Mouse (Mus musculus) cerebellum, postnatal 10 days (tissue): ENCODE data around the gene Erg.

ENCODE experiments used
- DNase-seq, 2 experiments: peaks; one replicate each; pipeline ENCODE4 v3.0.0; 2021; ENCODE audit warnings: mixed read lengths in 2 of 2

Erg gene

DNA sequence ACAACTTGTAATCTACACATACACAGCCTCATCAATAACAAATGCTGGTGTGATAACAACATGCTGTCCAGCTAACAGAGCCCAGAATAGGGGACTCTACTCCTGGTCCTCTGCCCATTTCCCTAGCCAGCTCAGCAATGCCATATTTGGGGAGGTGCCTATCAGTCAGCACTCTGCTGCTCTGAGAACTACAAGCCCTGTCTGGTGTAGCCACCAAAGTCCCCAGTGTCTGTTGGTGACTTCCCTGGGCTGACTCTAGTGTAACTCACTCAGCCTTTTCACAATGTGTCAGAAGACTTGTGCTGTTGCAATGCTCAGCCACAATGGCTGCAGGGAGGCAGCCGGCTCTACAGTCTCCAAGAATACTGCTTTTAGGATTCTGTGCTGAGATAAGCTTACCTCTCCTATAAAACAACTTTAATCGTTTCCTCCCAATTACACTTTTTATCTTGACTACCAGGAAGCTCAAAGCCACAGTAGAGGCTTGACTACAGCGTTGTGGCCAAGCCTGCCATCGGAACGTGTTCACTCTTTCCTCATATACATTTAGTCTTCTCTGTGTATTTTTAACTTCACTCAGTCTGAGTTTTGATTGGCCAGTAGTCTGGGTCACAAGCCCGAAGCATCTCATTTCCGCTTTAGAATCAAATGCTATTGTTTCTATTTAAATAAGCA, 201.0 kb downstream of the Erg start:
- DNase-seq = no peak

DNA sequence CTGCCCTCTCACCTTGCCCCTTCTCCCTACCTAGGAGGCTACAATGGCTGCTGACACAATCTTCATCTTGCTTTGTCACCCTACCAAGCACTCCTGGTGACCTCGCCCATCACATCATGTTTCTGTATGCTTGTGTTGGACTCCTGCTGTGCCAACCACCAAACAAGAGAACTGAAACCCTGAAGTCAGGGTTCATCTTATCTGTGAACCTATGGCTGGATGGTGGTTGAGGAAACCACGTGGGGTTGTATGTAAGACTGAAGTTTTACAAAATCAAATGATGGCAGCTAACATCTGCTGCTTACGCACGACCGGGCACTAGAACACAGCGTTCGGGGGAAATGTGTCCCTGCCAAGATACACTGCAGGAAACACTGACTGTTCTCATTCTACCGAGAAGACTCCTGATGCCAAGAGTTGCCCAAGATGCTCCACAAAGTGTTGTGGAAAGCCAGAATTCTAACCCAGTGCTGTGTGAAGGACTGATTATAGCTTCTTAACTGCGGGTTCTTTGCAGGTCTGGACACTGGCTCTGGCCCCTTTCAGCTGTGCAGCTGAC, 201.7 kb downstream of the Erg start:
- no peak for DNase-seq

DNA sequence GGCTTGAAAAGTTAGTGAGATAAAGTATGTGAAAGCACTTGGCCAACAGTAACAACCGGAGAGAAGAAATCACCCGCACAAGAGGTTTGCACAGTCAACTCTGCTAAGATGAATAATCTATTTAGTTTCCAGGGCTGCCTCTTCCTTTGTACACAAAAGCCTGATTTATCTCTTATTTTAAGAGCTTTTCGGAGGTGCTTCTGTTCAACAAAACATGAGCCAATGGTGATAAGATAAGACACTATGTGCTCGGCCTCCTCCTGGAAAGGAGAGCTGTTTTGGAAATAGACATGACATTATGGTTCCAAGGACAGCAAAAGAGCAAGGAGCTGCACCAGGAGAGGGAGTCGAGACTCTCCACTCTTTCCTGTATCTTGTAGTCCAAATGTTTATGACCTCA, 204.1 kb downstream of the Erg start:
- no peak for DNase-seq

DNA sequence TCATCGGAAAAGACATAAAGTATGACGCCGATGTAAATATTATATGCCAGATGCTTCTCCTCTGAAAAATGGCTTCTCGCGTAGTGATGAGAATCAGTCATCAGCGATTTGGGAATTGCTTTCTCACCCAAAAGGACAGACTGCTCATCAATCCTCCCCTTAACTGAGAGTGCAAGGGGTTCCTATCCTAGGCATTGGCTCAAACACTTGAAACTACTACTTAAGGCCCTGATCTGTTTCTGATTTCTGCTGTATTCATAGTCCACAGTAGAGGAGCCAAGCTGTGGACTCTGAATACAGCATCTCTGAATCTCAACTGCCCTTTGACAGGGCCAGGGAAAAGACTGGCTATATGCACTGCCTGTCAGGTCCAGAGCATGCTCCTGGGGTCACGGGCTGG, 209.6 kb downstream of the Erg start:
- DNase-seq = no peak

DNA sequence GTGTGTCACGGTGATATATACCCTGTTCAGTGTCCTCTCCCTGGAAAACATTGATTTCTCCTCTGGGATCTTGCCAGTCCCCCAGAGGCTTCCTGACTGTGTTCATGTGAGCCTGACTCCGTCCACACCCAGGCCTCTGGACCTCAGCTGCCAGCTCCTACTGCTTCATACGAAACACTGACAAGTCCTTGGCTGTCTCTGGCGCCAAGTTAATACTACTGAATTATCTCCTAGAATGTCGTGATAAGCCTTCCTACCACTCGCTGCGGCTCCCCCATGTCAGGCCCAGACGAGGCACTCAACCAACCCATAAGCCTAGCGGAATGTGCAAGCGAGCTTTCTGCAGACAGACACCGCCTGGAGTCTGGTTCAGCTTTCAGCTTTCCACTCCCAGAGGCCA, 210.0 kb downstream of the Erg start:
- no peak for DNase-seq

DNA sequence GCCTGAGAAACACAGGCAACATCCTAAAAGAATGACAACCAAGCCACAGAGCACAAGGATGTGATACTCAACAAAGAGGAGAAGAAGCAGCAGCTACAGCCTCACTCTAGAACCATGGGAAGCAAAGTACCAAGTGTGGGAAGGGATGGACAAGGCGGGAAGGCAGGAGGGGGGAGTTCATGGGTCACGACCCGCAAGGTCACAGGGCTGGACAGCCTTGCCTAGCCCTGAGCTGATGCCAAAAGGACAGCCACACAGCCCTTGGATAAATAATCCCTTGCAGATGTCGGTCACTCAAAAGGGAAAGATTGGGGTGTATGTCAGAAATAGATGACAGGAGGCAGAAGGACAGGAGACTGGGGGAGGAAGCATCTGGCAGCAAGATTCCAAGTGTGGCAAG, 211.7 kb downstream of the Erg start:
- DNase-seq = no peak

DNA sequence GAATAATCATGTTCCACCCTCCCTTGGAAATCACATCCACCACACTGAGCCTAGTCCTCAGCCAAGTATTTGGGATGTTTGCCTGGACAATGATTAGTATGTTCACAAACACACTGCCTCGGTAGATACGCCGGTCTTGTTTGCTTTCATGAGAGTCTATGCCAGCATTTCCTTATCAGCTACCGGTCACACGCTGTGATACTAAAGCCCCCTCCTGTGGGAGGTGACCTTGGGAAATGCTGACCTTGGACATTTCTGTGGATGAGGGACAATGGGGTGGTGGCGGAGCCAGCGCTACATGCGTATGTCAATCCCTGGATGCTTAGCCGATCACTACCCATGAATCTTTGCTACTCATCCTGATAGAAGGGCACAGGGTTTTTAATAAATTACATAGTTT, 213.4 kb downstream of the Erg start:
- DNase-seq = no peak

DNA sequence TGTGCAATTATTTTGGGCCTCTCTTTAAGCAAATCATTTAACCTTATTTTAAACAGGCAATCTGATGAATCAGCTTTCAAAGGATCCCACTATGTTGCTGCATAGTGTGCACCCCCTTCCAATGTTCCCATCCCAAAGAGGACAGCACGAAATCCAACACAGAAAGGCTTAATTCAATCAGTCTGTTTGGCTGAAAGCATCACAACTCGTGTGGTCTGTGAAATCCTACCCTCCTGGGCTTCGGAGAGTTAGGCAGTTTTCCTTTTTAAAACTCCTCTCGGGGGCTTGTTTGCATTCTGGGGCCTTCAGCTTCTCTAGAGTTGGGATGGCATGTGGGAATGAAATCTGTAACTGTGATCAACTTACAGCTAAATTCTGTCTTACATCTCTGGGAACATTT, 214.7 kb downstream of the Erg start:
- no peak for DNase-seq

DNA sequence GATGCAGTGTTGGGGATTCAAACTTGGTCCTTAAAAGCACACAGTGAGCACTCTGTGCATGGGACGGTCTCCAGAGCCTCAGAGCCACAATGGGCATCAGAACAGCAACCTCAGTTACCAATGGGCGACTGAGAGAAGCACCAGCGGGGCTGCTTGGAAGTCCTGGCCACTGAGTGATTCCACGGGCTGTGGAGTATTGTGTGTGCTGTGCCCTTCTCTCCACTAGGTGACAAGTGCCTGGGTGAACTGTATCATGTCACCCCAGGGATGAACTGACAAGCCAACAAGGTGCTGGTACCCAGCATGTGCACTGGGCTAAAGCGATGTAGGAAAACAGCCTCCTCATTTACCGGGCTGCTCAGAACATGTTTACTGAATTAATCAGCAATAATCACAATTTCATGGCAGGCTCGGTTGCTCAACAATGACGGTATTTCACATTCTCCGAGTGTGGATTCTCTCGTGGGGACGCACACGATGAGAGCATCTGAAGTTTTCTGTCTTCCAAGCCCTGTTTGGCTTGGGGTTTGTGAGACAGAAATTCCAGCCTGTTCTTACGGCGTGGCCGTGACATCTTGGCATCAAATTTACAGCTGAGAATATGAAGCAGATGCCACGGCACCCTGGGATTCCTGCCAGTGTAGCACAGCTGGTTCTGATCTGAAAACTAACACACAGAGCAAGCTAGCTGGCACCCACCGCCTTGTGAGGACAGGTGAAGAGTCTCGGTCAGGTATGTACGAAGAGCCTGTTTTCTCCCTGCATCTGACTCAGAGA, 219.2 kb downstream of the Erg start:
- no peak for DNase-seq

DNA sequence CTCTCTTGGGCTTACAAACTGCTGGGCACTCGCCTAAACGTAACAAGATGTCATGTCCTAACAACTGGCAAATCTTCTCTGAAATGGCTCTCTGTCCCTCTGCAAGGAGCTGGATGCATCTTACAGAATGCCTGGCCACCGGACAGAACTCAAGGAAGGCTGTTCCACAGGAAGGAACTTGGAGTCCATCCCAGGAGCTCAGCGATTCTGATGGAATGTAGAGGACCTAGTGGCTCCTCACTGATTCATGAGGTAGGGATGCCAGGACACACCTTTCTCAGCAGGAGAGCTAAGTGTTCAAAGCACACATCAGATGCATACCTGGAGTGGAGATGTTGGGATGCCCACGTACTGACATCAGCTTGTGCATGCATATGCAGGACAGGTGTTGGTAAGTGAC, 221.2 kb downstream of the Erg start:
- DNase-seq = peak in 1 of 2 experiments; percentile 36

DNA sequence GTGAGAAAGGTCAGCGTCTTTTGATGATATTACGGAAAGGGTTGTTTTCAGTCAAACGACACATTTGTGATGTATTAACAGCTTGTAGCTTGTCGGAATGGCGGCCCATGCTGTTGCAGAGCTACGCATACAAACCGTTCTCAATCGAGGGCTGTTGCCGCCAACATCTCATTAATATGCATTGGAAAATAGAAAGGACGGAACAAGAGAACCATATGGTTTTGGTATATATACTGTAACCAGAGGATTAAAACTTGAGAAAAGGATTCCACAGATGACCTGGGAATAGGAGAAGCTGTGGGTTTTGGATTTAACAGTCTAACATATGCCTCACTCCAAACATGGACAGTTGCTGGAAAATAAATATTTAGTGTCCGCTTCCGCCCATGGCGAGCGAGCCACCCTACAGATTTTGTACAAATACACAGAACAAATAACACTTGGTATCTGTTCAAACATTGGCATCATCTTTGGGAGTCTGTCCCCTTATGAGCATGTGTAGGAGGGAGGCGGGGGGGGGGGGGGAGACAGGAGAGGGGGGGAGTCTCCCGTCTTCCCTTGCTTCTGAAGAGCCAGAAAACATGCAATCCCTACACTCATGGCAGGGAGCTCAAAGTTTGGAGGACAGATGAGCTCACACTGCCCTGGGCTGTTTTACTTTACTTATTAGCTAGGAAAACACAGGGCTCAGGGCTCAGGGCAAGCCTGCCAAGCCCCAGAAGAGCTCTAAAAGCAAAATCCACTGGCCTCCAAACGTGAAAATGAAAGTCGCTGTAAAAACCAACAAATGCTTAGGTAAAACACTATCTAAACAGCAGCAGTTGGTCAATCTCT, 222.5 kb downstream of the Erg start:
- no peak for DNase-seq

DNA sequence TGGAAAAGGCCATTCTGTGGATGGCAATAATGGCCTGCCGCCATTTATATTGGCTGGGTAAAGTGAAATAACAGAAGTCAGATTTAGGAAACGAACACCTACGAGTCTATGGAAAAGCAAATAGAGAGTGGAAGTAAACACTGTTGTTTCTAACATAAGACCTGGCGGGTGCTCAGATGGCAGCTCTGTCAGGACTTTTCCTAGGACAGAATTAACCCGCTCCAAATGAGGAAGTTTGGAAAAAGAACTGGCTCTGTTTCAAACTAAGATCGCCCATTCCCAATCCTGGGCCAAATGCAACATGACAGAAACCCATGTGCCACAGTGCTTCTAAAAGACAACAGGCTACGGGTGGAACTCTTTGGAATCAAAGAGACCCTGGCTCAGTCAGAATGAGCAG, 224.4 kb downstream of the Erg start:
- no peak for DNase-seq

DNA sequence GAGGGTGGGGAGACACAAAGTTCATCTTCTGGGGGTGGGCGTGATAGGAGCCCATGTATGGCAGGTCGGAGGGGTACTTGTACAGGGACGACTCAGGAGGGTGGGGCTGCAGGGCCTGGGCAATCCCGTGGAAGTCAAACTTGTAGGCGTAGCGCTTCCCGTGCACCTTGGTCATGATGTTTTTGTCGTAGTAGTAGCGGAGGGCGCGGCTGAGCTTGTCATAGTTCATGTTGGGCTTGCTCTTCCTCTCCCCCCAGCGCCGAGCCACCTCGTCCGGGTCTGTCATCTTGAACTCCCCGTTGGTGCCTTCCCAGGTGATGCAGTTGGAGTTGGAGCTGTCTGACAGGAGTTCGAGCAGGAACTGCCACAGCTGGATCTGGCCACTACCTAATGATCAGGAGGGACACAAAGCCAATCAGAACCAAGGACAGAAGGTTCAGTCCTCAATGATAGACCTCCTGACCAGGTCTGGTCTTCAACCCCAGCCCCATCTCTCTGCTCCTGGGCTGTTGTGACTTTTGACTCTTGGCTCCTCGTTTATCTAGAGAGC, 225.4 kb downstream of the Erg start:
- DNase-seq = no peak

DNA sequence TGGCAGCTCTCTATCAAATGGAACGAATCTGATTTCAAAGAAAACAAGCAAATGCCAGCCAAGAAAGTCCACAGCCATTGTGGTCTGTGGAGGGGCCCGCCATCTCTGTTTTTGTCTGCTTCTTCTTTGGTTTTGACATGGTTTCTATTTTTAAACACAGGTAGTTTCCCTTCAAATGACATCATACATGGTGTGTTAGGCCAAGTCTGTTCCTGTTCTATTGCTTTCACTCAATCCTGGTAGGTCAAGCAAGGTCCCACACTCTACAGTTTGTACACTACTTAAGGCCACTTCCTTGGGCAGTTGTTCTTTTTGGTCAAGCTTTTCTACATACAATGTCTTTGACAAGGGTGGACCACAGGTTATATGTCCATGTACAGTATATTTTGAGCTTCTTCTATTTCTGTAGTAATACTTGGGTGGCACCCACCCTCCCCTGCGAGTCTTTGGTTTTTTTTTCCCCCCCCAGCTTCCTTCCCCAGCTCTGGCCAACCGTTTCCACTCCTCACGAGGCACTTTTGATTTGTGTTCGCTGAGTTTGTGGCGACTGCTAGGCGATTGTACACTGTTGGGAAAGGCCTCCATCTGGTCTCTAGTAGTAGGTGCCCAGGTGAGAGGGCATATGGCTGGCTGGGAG, 226.1 kb downstream of the Erg start:
- DNase-seq = no peak

DNA sequence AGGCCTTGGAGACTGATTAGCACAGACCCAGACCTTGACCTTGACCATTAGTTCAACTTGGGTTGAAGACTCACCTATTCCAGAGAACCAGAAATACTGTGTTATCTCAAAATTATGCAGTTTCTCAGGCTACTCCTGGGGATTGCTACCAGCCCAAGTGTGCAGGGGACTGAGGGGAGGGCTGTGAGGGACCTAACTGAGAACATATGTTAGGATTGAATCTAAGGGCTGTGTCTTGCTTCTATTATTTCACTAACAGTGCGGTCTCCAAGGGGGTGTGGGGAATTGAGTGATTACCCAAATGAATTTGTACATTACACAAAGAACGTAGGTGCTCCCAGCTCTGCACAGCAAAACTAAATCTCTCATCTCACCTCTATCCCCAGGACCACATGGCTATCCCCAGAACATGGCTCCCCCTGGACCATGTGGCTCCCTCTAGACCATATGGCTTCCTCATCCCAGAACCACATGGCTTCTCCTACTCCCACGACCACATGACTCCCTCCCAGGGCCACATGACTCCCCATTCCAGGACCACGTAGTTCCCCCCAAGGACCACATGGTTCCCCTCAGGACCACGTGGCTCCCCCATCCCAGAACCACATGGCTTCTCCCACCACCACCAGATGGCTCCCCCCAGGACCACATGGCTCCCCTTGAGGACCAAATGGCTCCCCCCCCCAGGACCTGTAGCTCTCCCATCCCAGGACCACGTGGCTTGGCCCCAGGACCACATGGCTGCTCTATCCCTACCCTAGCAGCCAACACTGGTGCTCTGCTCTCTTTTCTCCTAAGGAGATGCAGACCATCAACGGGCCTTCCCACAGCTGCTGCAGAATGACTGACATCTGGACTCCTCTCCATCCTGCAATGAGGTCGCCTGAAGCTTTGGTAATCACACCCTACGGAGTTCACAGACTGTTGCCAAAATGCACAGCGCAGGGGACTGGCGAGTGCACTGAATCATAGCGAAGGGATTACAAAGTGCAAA, 229.1 kb downstream of the Erg start:
- DNase-seq = peak in 1 of 2 experiments; percentile 46

DNA sequence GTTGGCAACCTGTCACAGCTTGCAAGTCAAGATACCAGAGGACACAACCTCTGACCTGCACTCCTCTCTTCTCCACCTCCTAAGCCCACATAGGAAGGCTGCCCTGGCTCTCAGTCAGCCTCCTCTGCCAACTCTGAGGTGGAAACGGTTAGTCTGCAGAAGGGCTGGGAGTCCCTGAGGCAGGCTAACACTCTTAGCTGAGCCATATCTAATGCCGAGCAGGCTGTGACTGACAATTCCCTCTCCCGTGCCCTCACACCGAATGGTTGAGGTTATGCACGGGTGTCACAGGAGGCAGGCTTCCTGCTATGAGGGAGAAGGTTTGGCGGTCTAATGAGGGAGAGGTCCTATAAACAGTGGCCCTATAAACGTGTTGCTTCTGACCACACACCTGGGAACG, 232.6 kb downstream of the Erg start:
- DNase-seq = peak in 1 of 2 experiments; percentile 47

DNA sequence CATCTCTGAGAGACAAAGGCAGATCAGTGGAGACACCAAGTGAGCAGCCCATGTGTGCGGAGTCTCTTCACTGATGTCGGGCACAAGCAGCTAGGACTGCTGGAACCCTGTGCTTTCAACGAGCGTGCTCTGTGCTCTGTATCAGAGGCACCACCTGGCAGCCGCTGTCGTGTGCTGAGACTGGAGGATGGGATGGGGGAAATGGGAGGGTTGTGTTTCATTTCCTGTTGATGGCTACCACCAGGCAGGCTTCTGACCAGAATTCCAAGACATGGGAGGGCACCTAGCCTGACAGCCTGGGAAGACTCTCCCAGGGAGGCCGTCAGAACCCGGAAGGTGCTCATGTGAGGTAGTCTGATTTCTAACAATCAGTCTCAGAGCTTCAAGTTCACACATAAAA, 234.1 kb downstream of the Erg start:
- DNase-seq = no peak

DNA sequence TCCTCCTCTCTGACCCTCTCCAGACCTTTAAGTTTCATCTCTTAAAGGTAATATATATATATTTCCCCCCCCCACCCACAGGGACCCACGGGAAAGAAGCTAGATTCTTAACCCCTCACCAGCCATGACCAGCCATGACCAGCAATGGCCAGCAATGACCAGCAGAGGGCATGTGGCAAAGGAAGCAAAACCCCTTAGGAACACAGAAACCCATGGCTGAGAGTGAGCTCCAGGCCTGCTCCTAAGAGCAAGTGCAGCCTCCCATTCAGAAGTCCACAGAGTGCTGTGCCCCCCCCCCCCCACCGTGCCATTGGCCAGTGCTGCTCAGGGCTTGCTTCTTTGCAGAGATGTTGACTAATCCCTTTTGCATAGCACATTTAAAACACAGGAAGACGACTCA, 235.9 kb downstream of the Erg start:
- peak; percentile 83 to 85 for DNase-seq

DNA sequence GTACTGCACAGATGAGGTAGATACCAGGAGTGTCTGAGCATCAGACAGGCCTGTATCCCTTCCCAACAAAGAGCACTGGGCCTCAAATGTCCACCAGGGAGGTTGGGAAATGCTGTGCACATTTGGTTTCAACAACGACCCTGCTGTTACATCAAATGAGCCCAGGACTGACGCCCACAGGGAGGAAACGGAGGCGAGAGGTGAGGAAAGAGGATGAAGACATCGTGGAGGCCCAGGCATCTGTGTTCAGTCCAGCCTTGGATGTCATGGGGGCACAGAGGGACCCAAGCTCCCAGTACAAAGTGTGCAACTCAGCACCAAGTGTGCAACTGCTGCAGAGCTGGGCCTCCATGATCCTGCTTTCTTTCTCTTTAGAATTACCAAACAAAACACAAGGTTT, 236.6 kb downstream of the Erg start:
- DNase-seq = no peak

DNA sequence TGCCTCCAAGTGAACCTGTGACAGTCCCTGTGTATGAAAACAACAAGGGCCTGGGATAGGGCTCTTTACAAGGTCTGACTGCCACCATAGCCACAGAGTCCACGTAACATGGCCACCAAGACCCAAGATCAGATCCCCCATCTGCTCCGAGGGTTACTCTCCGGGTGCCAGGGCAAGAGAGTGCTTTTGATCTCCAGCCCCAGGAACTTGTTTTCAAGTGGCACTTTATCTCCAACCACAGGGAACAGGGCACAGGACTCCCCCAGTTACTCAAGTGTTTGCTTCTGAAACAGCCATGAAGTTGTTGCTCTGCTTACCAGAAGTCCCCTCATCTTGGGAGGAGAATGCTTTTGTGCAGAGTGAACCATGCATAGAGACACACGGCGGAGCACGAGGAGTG, 237.0 kb downstream of the Erg start:
- no peak for DNase-seq

DNA sequence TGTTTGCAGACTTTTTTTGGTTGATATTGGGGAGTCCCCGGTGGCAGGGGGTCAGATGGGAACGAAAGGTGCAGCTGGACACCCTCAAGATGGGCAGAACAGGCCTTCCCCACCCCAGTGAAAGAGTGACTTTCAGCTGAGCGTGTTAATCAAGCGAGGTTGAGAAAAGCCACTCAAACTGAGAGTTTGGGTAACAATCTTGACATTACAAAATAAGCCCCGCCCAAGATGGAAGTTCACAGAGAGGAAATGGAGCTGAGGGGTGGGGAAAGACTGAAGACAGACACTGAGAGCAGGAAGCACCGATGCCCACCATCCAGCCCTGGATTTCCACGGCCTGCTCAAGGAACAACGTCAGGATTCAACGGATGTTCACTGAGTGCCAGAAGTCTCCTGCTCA, 237.8 kb downstream of the Erg start:
- DNase-seq = no peak
